Mouse (Mus musculus): ENCODE measurements around the gene Selplg.

Selplg gene

GRCm38 (mm10) chr5:113855117-113855516 lies 22.7 kb upstream of the Selplg start:
- DNase-seq (ENCODE audit: low read depth, low spot score): no peak

GRCm38 (mm10) chr5:113854494-113854893 lies 22.1 kb upstream of the Selplg start:
- peak; percentile 82 for DNase-seq (ENCODE audit: low read depth, low spot score)

DNA sequence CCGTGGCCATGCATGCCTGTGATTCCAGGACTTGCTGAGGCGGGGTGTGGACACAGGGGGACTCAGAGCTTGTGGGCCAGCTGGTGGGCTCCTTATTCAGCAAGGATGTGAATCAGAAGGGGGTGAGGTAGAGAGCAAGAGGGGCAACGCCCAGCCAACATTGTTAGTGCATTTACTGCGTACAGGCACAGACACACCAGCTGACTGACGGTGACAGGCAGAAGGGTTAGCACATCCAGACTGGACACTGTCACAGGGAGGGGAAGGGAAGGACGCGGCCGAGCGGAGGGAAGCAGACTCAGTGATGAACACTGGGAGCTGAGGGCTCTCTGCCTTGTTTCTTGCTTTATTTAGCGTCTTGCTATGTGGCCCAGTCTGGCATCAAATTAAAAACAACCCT lies 21.1 kb upstream of the Selplg start:
- no peak for DNase-seq (ENCODE audit: low read depth, low spot score)

DNA sequence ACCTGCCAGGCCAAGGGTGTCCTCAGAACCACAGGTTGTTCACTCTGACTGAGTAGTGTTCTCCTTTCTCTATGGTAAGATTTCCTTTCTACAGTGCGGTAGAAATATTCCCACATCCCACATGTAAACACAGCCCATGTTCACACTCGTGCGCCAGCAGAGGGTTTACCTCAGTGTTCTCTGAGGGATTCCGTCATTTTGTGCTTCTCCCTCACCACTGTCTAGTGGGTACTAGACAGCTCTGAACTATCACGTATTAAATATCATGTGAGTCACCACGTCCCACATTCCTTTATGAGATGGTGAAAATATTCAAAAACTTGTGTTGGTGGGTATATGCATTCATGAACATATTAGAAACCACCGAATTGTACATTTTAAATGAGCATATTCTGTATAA lies 20.0 kb upstream of the Selplg start:
- no peak for DNase-seq (ENCODE audit: low read depth, low spot score)

- DNase-seq (ENCODE audit: low read depth, low spot score): no peak
Observed at GRCm38 (mm10) chr5:113850680-113851230, 18.3 kb upstream of the Selplg start.

DNA sequence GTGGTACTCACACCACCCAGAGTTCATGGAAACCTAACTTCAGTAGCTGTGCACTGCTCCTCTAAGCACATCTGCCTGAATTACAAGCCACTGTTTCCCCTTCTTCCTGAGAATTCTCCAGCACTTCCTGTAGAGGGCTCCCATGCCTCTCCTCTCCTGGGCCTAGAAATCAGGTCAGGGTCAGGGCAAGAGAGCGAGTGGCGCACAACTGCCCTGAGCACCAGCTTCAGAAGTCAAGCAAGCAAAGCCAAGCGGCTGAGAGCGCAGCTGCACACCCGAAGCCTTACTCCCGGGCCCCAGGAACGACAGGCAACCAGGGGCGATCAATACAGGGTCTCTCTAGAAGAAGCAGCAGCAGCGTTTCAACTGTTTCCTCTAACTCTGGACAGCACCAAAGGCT lies 15.2 kb upstream of the Selplg start:
- no peak for DNase-seq (ENCODE audit: low read depth, low spot score)

DNA sequence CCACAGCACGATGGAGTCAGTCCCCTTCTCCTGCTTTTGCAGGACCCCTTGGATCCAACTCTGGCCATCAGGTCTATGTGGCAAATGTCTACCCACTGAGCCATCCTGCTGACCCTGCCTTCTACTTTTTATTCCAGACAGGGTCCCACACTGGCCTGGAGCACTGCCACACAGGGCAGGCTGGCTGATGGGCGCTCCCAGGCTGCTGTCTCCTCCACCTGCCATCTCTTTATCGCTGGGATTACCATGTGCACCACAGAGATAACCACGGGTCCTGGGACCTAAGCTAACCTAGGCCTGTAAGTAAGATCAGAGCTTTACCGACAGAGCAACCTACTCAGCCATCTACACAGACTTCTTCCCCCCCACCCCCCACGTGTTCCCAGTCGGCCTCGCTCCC lies 14.2 kb upstream of the Selplg start:
- no peak for DNase-seq (ENCODE audit: low read depth, low spot score)

DNA sequence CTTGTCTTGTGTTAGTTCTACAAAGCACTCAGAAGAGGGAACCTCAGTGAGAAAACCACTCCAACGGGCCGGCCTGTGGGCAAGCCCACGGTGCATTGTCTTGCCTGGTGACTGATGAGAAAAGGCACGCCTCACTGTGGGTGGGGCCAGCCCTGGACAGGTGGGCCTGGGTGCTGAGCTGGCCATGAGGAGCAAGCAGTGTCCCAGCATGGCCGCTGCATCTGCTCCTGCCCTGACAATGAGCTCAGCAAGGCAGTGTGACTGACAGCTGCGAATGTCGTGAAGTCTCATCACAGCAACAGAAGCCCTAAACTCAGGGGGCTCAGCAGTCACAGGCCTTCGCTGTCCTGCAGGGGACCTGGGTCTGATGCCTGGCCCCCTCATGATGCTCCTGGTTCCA lies 13.2 kb upstream of the Selplg start:
- no peak for DNase-seq (ENCODE audit: low read depth, low spot score)

DNA sequence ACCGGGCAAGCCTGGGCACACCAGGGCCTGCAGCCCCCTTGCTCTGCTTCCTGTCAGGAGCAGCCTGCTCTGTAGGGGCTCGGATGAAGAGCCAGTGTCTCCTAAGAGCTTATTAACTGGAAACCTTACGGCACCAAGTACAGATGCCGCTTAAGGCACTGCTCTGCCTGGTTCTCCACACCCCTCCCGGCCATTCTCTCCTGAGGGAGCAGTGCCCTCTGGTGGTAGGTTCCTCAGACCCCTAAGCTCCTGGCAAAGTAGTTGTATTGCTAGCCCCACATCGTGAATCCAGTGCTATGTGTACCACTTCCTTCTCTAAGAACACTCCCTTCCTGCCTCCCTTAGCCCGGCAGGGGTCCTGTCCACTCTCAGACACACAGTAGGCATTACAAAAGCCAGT lies 12.3 kb upstream of the Selplg start:
- DNase-seq (ENCODE audit: low read depth, low spot score): peak; percentile 62

- DNase-seq (ENCODE audit: low read depth, low spot score): no peak
Observed at GRCm38 (mm10) chr5:113844106-113844505, 11.7 kb upstream of the Selplg start.

DNA sequence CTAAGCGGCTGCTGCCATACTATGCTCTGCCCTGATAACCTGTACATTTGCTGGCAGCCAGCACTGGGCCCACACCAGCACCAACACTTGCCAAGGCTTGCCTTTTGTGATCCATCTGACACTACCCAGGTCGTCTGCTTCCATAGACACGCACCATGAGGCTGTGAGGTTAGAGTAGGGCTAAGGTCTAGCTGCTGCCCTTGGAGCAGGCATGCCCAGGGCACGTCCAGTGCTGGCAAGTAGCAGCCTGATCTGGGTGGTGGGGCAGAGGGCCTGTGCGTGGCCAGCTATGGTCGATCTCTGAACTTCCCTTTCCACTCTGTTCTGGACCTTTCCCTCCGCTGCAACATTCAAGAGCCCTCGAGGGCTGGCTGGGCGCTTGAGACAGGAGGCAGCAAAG lies 10.5 kb upstream of the Selplg start:
- DNase-seq (ENCODE audit: low read depth, low spot score): no peak

DNA sequence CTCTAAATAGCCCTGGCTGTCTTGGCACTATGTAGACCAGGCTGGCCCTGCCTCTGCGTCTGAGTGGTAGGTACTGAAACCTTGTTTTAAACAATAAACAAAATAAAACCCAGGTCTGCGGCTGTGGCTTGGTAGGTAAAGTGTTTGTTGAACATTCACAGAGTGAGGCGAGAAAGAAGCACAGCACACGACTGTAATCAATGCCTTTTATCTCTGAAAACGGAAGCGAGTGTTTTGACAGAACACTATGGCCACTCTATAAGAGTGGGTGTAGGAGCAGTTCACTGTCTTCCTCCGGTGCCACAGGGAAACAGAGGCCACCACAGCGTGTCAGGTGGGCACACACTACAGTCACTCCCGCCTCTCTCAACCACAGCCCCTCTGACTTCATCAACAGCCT lies 9.8 kb upstream of the Selplg start:
- DNase-seq (ENCODE audit: low read depth, low spot score): no peak

DNA sequence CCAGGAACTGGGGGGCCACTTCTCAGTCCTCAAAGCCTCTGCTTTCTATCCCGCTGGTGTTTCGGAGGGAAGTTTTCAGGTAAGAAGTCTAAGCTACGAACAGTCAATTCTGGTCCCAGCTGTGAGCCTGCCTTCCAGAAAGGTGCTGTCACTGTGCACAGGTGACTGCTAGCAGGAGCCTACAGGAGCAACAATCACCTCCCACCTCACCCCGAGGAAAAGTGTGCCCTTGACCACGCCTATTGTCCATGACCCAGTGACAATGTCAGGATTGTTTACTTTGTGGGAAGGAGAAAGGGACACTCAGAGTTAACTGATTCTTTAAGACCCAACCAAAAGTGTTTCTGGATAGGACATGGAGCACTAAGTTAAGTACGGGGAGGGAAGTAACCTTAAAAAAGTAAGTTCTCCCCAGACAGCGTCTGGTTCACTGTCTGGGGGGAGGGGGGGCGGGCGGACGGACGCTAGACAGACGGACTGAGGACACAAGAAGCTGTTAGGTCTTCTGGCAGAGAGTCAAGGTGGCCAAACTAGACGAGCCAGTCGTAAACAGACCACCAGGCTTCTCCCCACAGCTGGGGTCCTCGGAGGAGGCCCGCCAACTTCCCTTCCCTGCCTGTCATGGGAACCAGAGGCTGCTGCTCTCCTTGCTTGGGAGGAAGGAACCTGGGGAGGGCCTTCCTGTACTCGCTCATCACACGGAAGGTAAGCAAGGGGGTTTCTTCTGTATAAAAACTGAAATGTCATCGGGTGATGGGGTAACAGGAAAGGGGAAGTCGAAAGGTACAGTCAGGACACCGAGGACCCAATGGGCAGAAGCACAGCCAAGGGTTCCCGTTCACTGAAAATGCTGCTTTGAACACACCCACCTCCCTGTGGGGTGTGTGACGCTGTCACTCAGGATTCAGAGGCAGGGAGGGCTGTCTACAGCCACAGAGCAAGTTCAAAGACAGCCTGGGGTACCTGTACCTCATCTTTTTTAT lies 9.1 kb upstream of the Selplg start:
- no peak for DNase-seq (ENCODE audit: low read depth, low spot score)

DNA sequence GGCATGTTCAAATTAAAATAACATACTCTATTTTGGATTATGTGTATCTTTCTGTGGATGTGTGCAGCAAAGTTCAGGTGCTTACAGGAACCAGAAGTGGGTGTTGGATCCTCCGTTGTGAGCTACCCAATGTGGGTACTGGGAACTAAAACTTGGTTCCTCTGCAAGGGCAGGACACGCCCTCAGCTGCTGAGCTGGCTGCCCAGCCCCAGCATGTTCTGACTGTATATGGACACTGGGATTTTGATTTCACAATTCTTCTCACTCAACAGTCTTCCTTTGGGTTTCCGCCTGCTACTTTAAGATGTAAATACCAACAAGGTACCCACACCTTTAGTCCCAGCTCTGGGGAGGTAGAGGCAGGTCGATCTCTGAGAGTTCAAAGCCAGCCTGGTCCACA lies 8.0 kb upstream of the Selplg start:
- no peak for DNase-seq (ENCODE audit: low read depth, low spot score)

GRCm38 (mm10) chr5:113836961-113837360 lies 4.5 kb upstream of the Selplg start:
- no peak for DNase-seq (ENCODE audit: low read depth, low spot score)

- no peak for DNase-seq (ENCODE audit: low read depth, low spot score)
Observed at GRCm38 (mm10) chr5:113833316-113833947, 988 bp upstream of the Selplg start.

DNA sequence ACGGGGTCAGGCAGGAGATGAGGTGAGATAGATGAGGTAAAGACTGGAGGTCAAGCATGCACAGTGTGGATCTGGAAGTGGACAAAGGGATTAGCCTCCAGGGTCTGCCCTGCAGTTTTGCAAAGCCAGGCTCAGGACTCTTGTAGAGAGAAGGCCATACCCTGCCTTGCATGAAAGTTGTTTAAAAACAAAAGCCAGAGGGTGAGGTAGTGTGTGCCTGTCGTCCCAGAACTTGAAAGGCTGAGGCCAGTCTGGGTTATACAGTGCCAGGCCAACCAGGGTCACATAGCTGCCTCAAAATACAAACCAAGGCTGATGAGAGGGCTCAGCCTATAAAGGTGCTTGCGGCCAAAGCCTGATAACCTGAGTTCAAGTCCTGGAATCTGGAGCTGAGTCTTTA lies 703 bp downstream of the Selplg start:
- no peak for DNase-seq (ENCODE audit: low read depth, low spot score)

- DNase-seq (ENCODE audit: low read depth, low spot score): no peak
Observed at GRCm38 (mm10) chr5:113830796-113831195, 1.6 kb downstream of the Selplg start.

DNA sequence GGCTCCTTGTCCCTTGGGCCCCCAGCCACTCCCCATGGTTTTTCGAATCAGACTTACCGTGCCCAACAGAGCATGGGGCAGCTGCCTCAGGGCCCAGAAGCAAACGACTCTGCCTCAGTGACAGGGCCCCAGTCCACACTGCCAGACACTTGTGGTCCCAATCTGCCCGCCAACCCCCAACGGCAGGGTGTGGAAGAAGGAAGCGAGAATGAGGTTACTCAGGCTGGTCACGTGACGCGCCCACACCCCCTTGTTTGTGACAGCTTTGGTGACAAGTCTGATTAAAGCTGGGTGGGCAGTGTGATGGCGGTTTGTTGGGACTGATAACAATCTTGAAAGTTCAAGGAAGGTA lies 2.2 kb downstream of the Selplg start:
- DNase-seq (ENCODE audit: low read depth, low spot score): no peak

DNA sequence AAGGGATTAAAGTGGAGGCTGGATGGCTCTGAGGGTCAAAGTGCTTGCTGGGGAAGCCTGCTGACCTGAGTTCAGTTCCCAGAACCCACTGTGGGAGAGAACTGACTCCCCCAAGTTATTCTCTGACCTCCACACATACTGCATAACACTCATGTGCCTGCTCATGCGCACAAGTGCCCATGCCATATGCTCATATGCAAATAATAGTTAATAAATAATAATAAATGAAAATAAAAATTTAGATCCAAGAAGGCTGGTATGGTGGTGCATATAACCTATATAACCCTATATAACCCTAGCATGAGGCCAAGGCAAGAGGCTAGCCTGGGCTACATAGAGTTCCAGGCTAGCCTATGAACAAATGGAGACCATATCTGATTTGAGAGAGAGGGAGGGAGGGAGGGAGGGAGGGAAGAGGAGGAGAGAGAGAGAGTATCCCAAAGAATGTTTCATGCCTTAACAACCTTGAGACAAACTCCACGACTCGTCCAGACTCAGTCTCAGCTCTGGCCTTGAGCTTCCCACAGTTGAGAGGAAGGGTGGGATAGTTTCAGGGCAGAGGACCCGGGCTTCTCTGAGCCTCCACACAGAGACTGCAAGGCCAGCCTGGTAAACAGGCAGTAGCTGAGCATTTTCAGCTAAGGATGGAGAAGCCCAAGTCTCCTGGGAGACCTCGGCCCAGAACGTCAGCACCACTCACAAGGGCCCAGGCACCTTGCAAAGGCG lies 2.7 kb downstream of the Selplg start:
- no peak for DNase-seq (ENCODE audit: low read depth, low spot score)

DNA sequence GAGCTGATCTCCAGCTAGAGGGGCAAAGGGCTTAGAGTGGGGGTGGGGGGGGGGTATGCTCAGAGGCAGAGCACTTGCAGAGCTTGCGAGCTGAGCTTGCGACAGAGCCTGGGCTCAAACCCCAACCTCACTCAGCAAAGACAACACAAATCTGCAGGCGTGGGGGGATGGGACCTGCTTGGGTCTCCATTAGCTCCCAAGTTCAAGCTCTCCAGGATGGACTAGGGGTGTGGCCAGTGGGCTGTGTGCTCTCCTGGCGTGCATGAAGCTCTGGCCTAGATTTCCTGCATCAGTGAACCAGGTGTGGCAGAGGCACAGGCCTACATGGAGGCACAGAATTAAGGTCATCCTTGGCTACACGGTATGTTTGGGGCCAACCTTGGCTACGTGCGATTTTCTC lies 4.0 kb downstream of the Selplg start:
- no peak for DNase-seq (ENCODE audit: low read depth, low spot score)

DNA sequence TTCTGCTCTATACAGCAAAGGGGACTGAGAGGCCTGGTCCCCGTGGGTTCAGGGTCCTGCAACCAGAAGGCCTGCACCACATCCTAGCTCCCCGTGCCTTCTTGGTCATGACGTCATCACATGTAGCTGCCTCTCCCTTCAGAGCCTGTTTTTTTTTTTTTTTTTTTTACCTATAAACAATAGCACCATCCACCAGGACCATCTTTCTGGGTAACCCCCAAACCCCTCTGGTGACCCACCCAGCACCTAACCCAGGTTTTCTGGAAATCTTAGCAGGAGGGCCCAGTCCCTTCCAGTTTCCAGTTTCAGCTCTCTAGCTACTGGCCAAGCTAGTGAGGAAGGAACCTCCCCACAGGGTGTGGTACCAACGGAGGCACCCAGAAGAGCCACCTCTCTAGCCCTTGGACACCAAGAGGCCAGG lies 4.4 kb downstream of the Selplg start:
- DNase-seq (ENCODE audit: low read depth, low spot score): no peak
